Mouse (Mus musculus) intestine, postnatal 0 days (tissue): ENCODE results near the gene Terf2. TPM values are rescaled to one million over a fixed set of nuclear protein-coding genes. Genes with fewer than 3 reads are reported as not detected.

ENCODE experiments used
- ATAC-seq: fragments of 200-750 bp; cut with Nextera tagmentation; 2 replicates; pipeline ENCODE4 v1.8.0; 2017; ENCODE audit warnings: mild to moderate bottlenecking, moderate TSS enrichment, moderate library complexity
- H3K27ac ChIP-seq: fragments of 300-500 bp; sonication (generic); 2 replicates; pipeline ENCODE4 v1.5.1; 2014; ENCODE audit warnings: mild to moderate bottlenecking, low read depth, low read length, moderate library complexity
- H3K27me3 ChIP-seq: fragments of 300-500 bp; sonication (generic); replicated peaks from 2 replicates; pipeline ENCODE4 v1.6.1; 2014; ENCODE audit warnings: low read length, mixed read lengths; ENCODE audit not compliant: control insufficient read depth, insufficient read depth
- H3K36me3 ChIP-seq: fragments of 300-500 bp; sonication (generic); 2 replicates; pipeline ENCODE4 v1.6.1; 2014; ENCODE audit warnings: mild to moderate bottlenecking, moderate library complexity; ENCODE audit not compliant: control insufficient read depth, insufficient read depth
- H3K4me1 ChIP-seq: fragments of 300-500 bp; sonication (generic); replicated peaks from 2 replicates; pipeline ENCODE4 v1.6.1; 2014; ENCODE audit warnings: antibody characterized with exemption, low read length, mixed read lengths; ENCODE audit not compliant: control insufficient read depth, insufficient read depth
- H3K4me2 ChIP-seq: fragments of 300-500 bp; sonication (generic); replicated peaks from 2 replicates; pipeline ENCODE4 v1.6.1; 2014; ENCODE audit warnings: low read depth, mild to moderate bottlenecking, moderate library complexity
- H3K4me3 ChIP-seq: fragments of 300-500 bp; sonication (generic); 2 replicates; pipeline ENCODE4 v1.5.1; 2014; ENCODE audit warnings: low read depth, low read length
- H3K9ac ChIP-seq: fragments of 300-500 bp; sonication (generic); 2 replicates; pipeline ENCODE4 v1.6.1; 2014; ENCODE audit warnings: mild to moderate bottlenecking, low read depth, low read length
- H3K9me3 ChIP-seq: fragments of 300-500 bp; sonication (generic); 2 replicates; pipeline ENCODE4 v1.6.1; 2016; ENCODE audit warnings: mixed run types; ENCODE audit not compliant: control insufficient read depth
- CTCF ChIP-seq: sonication (generic); IDR thresholded peaks from 2 replicates; pipeline ENCODE4 v1.5.1; 2016; ENCODE audit warnings: low read depth, mild to moderate bottlenecking, control low read depth, antibody characterized with exemption, moderate library complexity
- WGBS: fragments of 180-500 bp; shearing (Covaris S2); extraction: QIAGEN DNeasy Blood & Tissue Kit; methylation state at CpG from one replicate; pipeline ENCODE4 v1.1.7; 2014; 5-methylcytosine and 5-hydroxymethylcytosine counted together
- polyA plus RNA-seq: library from polyadenylated mRNA; unstranded; fragments of >200 nt; fragmentation: Nextera tagmentation; extraction: Ambion mirVana; gene quantifications from 2 replicates; pipeline ENCODE4 v1.2.1, GENCODE M21; 2015

Gene Terf2
- polyA plus RNA-seq = 11.2 and 12.1 TPM in 2 replicates

GRCm38 (mm10) chr8:107096366-107097036 is at the start of gene Terf2:
Gene Terf2, minus strand, starts transcription at chr8:107096547.
- Histone ChIP-seq H3K27me3 (no peaks in the 10 kb centered on the region), H3K9me3 (no peaks in the 10 kb centered on the region), H3K36me3 (peaks cover 10% of the 10 kb centered on the region; the same call in 1 of the 2 replicates), H3K4me1 (no peaks in the 10 kb centered on the region), H3K4me3 (peak within 1 kb of the TSS; percentile 71), H3K4me2 (peak within 1 kb of the TSS; percentile 74), H3K9ac (peak within 1 kb of the TSS; percentile 87), H3K27ac (peak within 1 kb of the TSS; percentile 96)
- TF ChIP-seq CTCF = no peak
- ATAC-seq = peak; percentile 93
- 5% methylated on average over 39 of the region's 39 CpGs for WGBS

GRCm38 (mm10) chr8:107143501-107143900 is 47.2 kb upstream of the Terf2 start:
- no peak for TF ChIP-seq CTCF
- Histone ChIP-seq H3K4me3 (no peak overlapping the region), H3K9ac (no peak overlapping the region), H3K36me3 (no peaks in the 10 kb centered on the region), H3K27ac (no peak overlapping the region), H3K4me2 (no peak overlapping the region), H3K9me3 (no peaks in the 10 kb centered on the region), H3K27me3 (no peaks in the 10 kb centered on the region), H3K4me1 (peaks cover 14% of the 10 kb centered on the region; the same call in 1 of the 2 replicates)
- ATAC-seq = no peak
- WGBS = 47% methylated on average over 4 of the region's 4 CpGs

DNA sequence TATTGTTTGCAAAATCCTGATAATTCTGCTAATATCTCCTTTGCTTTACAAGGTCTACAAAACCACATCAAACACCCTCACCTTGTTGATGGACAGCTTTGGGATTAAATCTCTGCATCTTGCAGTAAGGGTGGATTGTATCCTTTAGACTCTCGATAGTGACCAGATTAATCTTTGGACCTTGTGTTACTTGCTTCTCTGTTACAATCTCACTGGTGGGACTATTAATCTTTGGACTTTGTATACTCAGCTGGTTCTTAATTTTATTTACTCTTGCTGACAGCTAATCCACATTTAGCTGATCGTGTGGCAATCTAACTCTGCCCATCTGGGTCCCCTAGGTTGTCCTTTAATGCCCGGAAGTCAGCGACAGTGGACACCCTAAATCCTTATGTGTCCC is 46.2 kb upstream of the Terf2 start:
- peak overlapping the region; percentile 68; the same call in 1 of the 2 replicates for H3K27ac ChIP-seq

DNA sequence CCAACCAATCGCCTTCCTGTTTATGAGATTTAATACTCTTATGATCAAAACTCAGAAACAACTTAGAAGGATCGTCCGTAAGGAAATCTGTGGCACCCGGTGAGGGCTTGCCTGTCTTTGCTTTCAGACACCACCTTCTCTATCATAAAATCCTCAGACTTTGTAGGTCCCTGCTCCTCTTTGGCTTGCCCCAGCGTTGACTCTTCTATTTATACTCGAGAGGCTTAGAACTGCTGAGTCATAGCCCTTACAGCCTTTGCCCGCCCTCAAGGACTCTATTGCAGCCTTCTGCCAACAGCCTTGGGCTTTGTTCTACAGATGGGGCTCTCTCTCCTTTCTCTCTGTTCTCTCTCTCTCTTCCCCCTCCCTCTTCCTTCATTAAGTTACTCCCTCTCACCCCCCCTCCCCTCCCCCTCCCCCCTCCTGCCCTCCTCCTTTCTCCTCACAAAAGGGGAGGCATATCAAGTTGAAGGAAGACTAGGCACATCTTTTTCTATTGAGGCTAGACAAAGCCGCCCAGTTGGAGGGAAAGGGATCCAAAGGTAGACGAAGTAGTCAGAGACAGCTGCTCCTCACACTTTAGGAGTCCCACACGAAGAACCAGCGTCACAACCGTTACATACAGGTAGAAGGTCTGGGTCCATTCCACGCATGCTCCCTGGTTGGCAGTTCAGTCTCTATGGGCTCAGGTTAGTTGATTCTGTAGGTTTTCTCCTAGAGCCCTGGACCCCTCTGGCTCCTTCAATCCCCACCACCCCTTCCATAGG is 43.5 kb upstream of the Terf2 start:
- Histone ChIP-seq H3K4me2 (no peak overlapping the region; the same call in 1 of the 2 replicates), H3K27me3 (no peaks in the 10 kb centered on the region), H3K36me3 (no peaks in the 10 kb centered on the region), H3K4me3 (no peak overlapping the region), H3K9ac (no peak overlapping the region), H3K4me1 (peaks cover 19% of the 10 kb centered on the region; the same call in 1 of the 2 replicates), H3K27ac (peak overlapping the region; percentile 64), H3K9me3 (no peaks in the 10 kb centered on the region)
- ATAC-seq = peak; percentile 82
- TF ChIP-seq CTCF = no peak
- WGBS = 40% methylated on average over 13 of the region's 13 CpGs

More for the DNA sequence above, 46.2 kb upstream of the Terf2 start:
- no peak overlapping the region for H3K9ac ChIP-seq
- no peaks in the 10 kb centered on the region for H3K36me3 ChIP-seq
- H3K4me1 ChIP-seq = peaks cover 16% of the 10 kb centered on the region; the same call in 1 of the 2 replicates
- H3K4me3 ChIP-seq = no peak overlapping the region
- H3K9me3 ChIP-seq = no peaks in the 10 kb centered on the region
- H3K4me2 ChIP-seq = no peak overlapping the region
- ATAC-seq = peak; percentile 70
- H3K27me3 ChIP-seq = no peaks in the 10 kb centered on the region
- TF ChIP-seq CTCF = no peak
- 36% methylated on average over 4 of the region's 4 CpGs for WGBS

DNA sequence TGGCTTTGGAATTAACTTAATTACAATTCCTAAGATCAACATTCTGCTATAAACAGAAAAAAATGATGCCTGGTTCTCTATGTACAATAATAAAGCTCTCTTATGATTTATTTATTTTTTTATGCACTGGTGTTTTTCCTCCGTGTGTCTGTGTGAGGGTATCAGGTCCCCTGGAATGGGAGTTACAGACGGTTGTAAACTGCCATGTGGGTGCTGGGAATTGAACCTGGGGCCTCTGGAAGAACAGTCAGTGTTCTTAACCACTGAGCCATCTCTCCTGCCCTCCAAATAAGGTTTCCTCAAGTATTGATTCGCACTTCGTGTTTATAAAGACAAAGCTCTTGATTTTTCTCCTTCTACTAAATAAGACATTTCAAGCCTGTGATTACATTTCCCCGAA is 42.0 kb upstream of the Terf2 start:
- peaks cover 19% of the 10 kb centered on the region; the same call in 1 of the 2 replicates for H3K4me1 ChIP-seq
- 76% methylated on average over 5 of the region's 5 CpGs for WGBS

GRCm38 (mm10) chr8:107137591-107137990 is 41.2 kb upstream of the Terf2 start:
- H3K9ac ChIP-seq = no peak overlapping the region
- WGBS = 67% methylated on average over 6 of the region's 6 CpGs

More for the DNA sequence above, 42.0 kb upstream of the Terf2 start:
- Histone ChIP-seq H3K4me3 (no peak overlapping the region), H3K9ac (no peak overlapping the region), H3K4me2 (no peak overlapping the region), H3K27ac (no peak overlapping the region), H3K9me3 (no peaks in the 10 kb centered on the region), H3K36me3 (no peaks in the 10 kb centered on the region), H3K27me3 (no peaks in the 10 kb centered on the region)
- ATAC-seq = no peak
- TF ChIP-seq CTCF = no peak

More at GRCm38 (mm10) chr8:107137591-107137990, 41.2 kb upstream of the Terf2 start:
- Histone ChIP-seq H3K4me3 (no peak overlapping the region), H3K4me2 (no peak overlapping the region), H3K9me3 (no peaks in the 10 kb centered on the region), H3K4me1 (peaks cover 15% of the 10 kb centered on the region; the same call in 1 of the 2 replicates), H3K27ac (no peak overlapping the region; the same call in 1 of the 2 replicates), H3K36me3 (no peaks in the 10 kb centered on the region), H3K27me3 (no peaks in the 10 kb centered on the region)
- no peak for TF ChIP-seq CTCF
- ATAC-seq = no peak
